Mouse (Mus musculus) thymus, adult 2 months (tissue): ENCODE measurements around the gene Atp13a3. TPM values are rescaled to one million over a fixed set of nuclear protein-coding genes. Genes with fewer than 3 reads are reported as not detected.
"Not testable (repeated sequence)": the region's sequence is repeated elsewhere in the genome, so short reads cannot be mapped to it uniquely, and the experiment has no call there.

Source experiments
- DNase-seq: peaks from one replicate; pipeline ENCODE4 v3.0.0; 2021
- H3K27ac ChIP-seq: fragments of 200-500 bp; 2 replicates; pipeline ENCODE4 v1.5.1; 2012; ENCODE audit warnings: low read length, control low read depth; ENCODE audit not compliant: control insufficient read depth, insufficient read depth
- H3K27me3 ChIP-seq: fragments of 200-500 bp; 2 replicates; pipeline ENCODE4 v1.6.1; 2012; ENCODE audit warnings: mild to moderate bottlenecking, low read length, moderate library complexity, mixed read lengths; ENCODE audit not compliant: control insufficient read depth, insufficient read depth
- H3K36me3 ChIP-seq: fragments of 200-500 bp; 2 replicates; pipeline ENCODE4 v1.6.1; 2012; ENCODE audit warnings: mild to moderate bottlenecking, low read length, moderate library complexity; ENCODE audit not compliant: control insufficient read depth, insufficient read depth
- H3K4me1 ChIP-seq: fragments of 200-500 bp; replicated peaks from 2 replicates; pipeline ENCODE4 v1.6.1; 2012; ENCODE audit warnings: low read length; ENCODE audit not compliant: control insufficient read depth, insufficient read depth
- H3K4me3 ChIP-seq: fragments of 200-500 bp; 2 replicates; pipeline ENCODE4 v1.5.1; 2012; ENCODE audit warnings: mild to moderate bottlenecking, low read length, control low read depth, moderate library complexity; ENCODE audit not compliant: control insufficient read depth, insufficient read depth
- CTCF ChIP-seq: fragments of 200-500 bp; IDR thresholded peaks from 2 replicates; pipeline ENCODE4 v1.5.1; 2012; ENCODE audit warnings: mild to moderate bottlenecking, control low read depth, low read length, moderate library complexity, borderline replicate concordance; ENCODE audit not compliant: control insufficient read depth, poor library complexity, insufficient read depth; ENCODE audit errors: extremely low read depth
- POLR2A ChIP-seq: fragments of 200-500 bp; IDR thresholded peaks from 2 replicates; pipeline ENCODE4 v1.6.1; 2012; ENCODE audit warnings: mild to moderate bottlenecking, low read length, control low read depth, moderate library complexity; ENCODE audit not compliant: control insufficient read depth, poor library complexity, insufficient read depth; ENCODE audit errors: extremely low read depth
- WGBS: fragments of 180-500 bp; shearing (Covaris S2); methylation state at CpG from one replicate; pipeline ENCODE4 v1.1.7; 2018; 5-methylcytosine and 5-hydroxymethylcytosine counted together
- polyA plus RNA-seq: library from polyadenylated mRNA; depleted of rRNA; stranded (reverse); fragments of >200 nt; gene quantifications from 2 replicates; pipeline ENCODE4 v1.2.3, GENCODE M21; 2012

The Atp13a3 gene
- polyA plus RNA-seq, 1 experiment, result 68.1 TPM

GRCm38 (mm10) chr16:30364604-30365003 is 41.2 kb downstream of the Atp13a3 start:
- no peak for DNase-seq
- H3K4me1 ChIP-seq, result no peaks in the 10 kb centered on the region
- TF ChIP-seq POLR2A, result no peak
- TF ChIP-seq CTCF, result no peak
- WGBS, result 95% methylated on average over 6 of the region's 6 CpGs
- H3K27ac ChIP-seq, result no peak overlapping the region
- H3K36me3 ChIP-seq, result peaks cover 36% of the 10 kb centered on the region
- no peak overlapping the region for H3K4me3 ChIP-seq
- no peaks in the 10 kb centered on the region for H3K27me3 ChIP-seq

- TF ChIP-seq CTCF (no peak), POLR2A (no peak)
- Histone ChIP-seq H3K4me3 (no peak overlapping the region), H3K36me3 (peaks cover 47% of the 10 kb centered on the region), H3K27me3 (no peaks in the 10 kb centered on the region), H3K4me1 (no peaks in the 10 kb centered on the region), H3K27ac (no peak overlapping the region)
- 96% methylated on average over 3 of the region's 3 CpGs for WGBS
- no peak for DNase-seq
These were observed 43.2 kb downstream of the Atp13a3 start for GRCm38 (mm10) chr16:30362528-30362927.

GRCm38 (mm10) chr16:30353489-30353888 is 52.3 kb downstream of the Atp13a3 start:
- H3K4me3 ChIP-seq, DNase-seq, H3K27ac ChIP-seq, H3K4me1 ChIP-seq, H3K27me3 ChIP-seq: not testable (repeated sequence)
- peaks cover 73% of the 10 kb centered on the region for H3K36me3 ChIP-seq
- 99% methylated on average over 11 of the region's 11 CpGs for WGBS

GRCm38 (mm10) chr16:30314236-30314635 is 91.5 kb downstream of the Atp13a3 start:
- no peak for DNase-seq
- Histone ChIP-seq H3K36me3 (peaks cover 17% of the 10 kb centered on the region), H3K4me1 (peaks cover 6% of the 10 kb centered on the region), H3K27me3 (no peaks in the 10 kb centered on the region; the same call in 1 of the 2 replicates), H3K4me3 (no peak overlapping the region), H3K27ac (no peak overlapping the region)
- TF ChIP-seq POLR2A (no peak), CTCF (no peak)

GRCm38 (mm10) chr16:30310647-30311046 is 95.1 kb downstream of the Atp13a3 start, which contains the start of gene Gp5:
Gp5 (minus strand) TSS chr16:30310779.
- no peak within 1 kb of the TSS for H3K27ac ChIP-seq

GRCm38 (mm10) chr16:30310171-30310515 is 95.6 kb downstream of the Atp13a3 start:
- Histone ChIP-seq H3K4me3 (no peak overlapping the region), H3K27ac (no peak overlapping the region), H3K4me1 (peaks cover 15% of the 10 kb centered on the region), H3K36me3 (peaks cover 5% of the 10 kb centered on the region), H3K27me3 (no peaks in the 10 kb centered on the region; the same call in 1 of the 2 replicates)
- TF ChIP-seq POLR2A (no peak), CTCF (no peak)
- 87% methylated on average over 8 of the region's 8 CpGs for WGBS
- no peak for DNase-seq

More at GRCm38 (mm10) chr16:30310647-30311046, 95.1 kb downstream of the Atp13a3 start, which contains the start of gene Gp5:
- DNase-seq, result no peak
- Histone ChIP-seq H3K36me3 (peaks cover 9% of the 10 kb centered on the region), H3K27me3 (no peaks in the 10 kb centered on the region; the same call in 1 of the 2 replicates), H3K4me3 (peak within 1 kb of the TSS; percentile 3; the same call in 1 of the 2 replicates), H3K4me1 (peaks cover 15% of the 10 kb centered on the region)
- TF ChIP-seq POLR2A, result no peak
- TF ChIP-seq CTCF, result no peak

GRCm38 (mm10) chr16:30309395-30310170 is 96.2 kb downstream of the Atp13a3 start:
- H3K27me3 ChIP-seq, result no peaks in the 10 kb centered on the region; the same call in 1 of the 2 replicates
- no peak for TF ChIP-seq CTCF
- peaks cover 15% of the 10 kb centered on the region for H3K4me1 ChIP-seq
- no peak overlapping the region for H3K27ac ChIP-seq
- WGBS, result 6% methylated on average over 34 of the region's 34 CpGs
- peaks cover 1% of the 10 kb centered on the region for H3K36me3 ChIP-seq
- DNase-seq, result no peak
- peak overlapping the region; percentile 41; the same call in 1 of the 2 replicates for H3K4me3 ChIP-seq
